ENCODE assay signal across 7 mouse cellular contexts in genomic region chr7:37770400-37771050, GRCm38 (mm10). TPM values are rescaled to one million over a fixed set of nuclear protein-coding genes. Genes with fewer than 3 reads are reported as not detected.
DNase-seq lines count a peak whose midpoint lies in the region; ATAC-seq and TF ChIP-seq lines count a peak whose summit lies in the region.

No protein-coding gene starts in this region.

- H3K79me2 ChIP-seq in myocyte (ENCODE audit: control insufficient read depth, insufficient read depth), result no peaks in the 10 kb centered on the region

- peaks cover 38% of the 10 kb centered on the region for H3K4me1 ChIP-seq in embryonic facial prominence, embryonic 13.5 days
- peaks cover 5% of the 10 kb centered on the region; the same call in 1 of the 2 replicates for H3K4me1 ChIP-seq in kidney, embryonic 14.5 days (ENCODE audit: control insufficient read depth, insufficient read depth, low read length)

- peak overlapping the region; percentile 54 for H3K4me3 ChIP-seq in embryonic facial prominence, embryonic 13.5 days
- H3K4me3 ChIP-seq in kidney, embryonic 14.5 days (ENCODE audit: low read length), result peak overlapping the region; percentile 55
- H3K4me3 ChIP-seq in myocyte, result no peak overlapping the region

- TF ChIP-seq POLR2A in myocyte (IDR thresholded peaks at IDR 0.05; ENCODE audit: insufficient read length, low read depth), result no peak

- no peaks in the 10 kb centered on the region for H3K9me3 ChIP-seq in embryonic facial prominence, embryonic 13.5 days
- no peaks in the 10 kb centered on the region for H3K9me3 ChIP-seq in kidney, embryonic 14.5 days (ENCODE audit: control insufficient read depth, low read length)

- H3K27ac ChIP-seq in embryonic facial prominence, embryonic 13.5 days, result peak overlapping the region; percentile 64; the same call in 1 of the 2 replicates
- no peak overlapping the region; the same call in 1 of the 2 replicates for H3K27ac ChIP-seq in kidney, embryonic 14.5 days (ENCODE audit: low read depth, low read length)

- H3K9ac ChIP-seq in embryonic facial prominence, embryonic 13.5 days, result peak overlapping the region; percentile 71
- peak overlapping the region; percentile 57 for H3K9ac ChIP-seq in kidney, embryonic 14.5 days (ENCODE audit: low read depth, low read length)

- ATAC-seq in embryonic facial prominence, embryonic 13.5 days (ENCODE audit: insufficient number of reproducible peaks, insufficient read depth, low FRiP score, low TSS enrichment, low read depth), result peak; percentile 65; the same call in 1 of the 2 replicates
- ATAC-seq in kidney, embryonic 14.5 days (ENCODE audit: low FRiP score, low TSS enrichment), result peak; percentile 85

- H3K36me3 ChIP-seq in embryonic facial prominence, embryonic 13.5 days, result no peaks in the 10 kb centered on the region
- H3K36me3 ChIP-seq in kidney, embryonic 14.5 days (ENCODE audit: control insufficient read depth, insufficient read depth, low read length), result no peaks in the 10 kb centered on the region
- no peaks in the 10 kb centered on the region for H3K36me3 ChIP-seq in myocyte (ENCODE audit: control insufficient read depth, insufficient read depth)

- peak overlapping the region; percentile 97 for H3K4me2 ChIP-seq in embryonic facial prominence, embryonic 13.5 days
- H3K4me2 ChIP-seq in kidney, embryonic 14.5 days (replicated peaks; ENCODE audit: low read depth, low read length), result peak overlapping the region; percentile 95
- peak overlapping the region; percentile 42 for H3K4me2 ChIP-seq in myocyte (ENCODE audit: low read depth)

- H3ac ChIP-seq in myocyte (ENCODE audit: control insufficient read depth, insufficient read length), result no peak overlapping the region

- DNase-seq in c-Kit-positive CD71-negative TER-119-negative erythroid progenitor cells, embryonic 14.5 days (ENCODE audit: low read depth), result peak; percentile 32
- peak; percentile 25 for DNase-seq in heart, adult 8-10 months (ENCODE audit: low spot score)
- DNase-seq in liver, result peak; percentile 61
- peak; percentile 89 for DNase-seq in testis, postnatal 10 days (ENCODE audit: low spot score)

- peaks cover 98% of the 10 kb centered on the region for H3K27me3 ChIP-seq in embryonic facial prominence, embryonic 13.5 days
- H3K27me3 ChIP-seq in kidney, embryonic 14.5 days (ENCODE audit: control insufficient read depth, insufficient read depth, low read length), result peaks cover 66% of the 10 kb centered on the region
- H3K27me3 ChIP-seq in myocyte (ENCODE audit: control insufficient read depth, insufficient read depth, insufficient read length), result peaks cover 32% of the 10 kb centered on the region

- under 1% methylated on average over 57 of the region's 57 CpGs for WGBS in embryonic facial prominence, embryonic 13.5 days
- WGBS in kidney, embryonic 14.5 days, result under 1% methylated on average over 57 of the region's 57 CpGs

TF ChIP-seq in myocyte, 11 proteins besides CTCF, POLR2A, EP300 and RAD21:
- no peak for TF ChIP-seq SRF (IDR thresholded peaks at IDR 0.05; ENCODE audit: control insufficient read depth, insufficient read length, low read depth)
- no peak for TF ChIP-seq REST (IDR thresholded peaks at IDR 0.05; ENCODE audit: insufficient read depth, insufficient read length)
- TF ChIP-seq MAX (IDR thresholded peaks at IDR 0.05; ENCODE audit: low read depth), result no peak
- TF ChIP-seq E2F4 (IDR thresholded peaks at IDR 0.05; ENCODE audit: insufficient read depth), result no peak
- TF ChIP-seq TCF12 (IDR thresholded peaks at IDR 0.05; ENCODE audit: insufficient read depth, poor library complexity, severe bottlenecking), result no peak
- no peak for TF ChIP-seq MYOD1 (IDR thresholded peaks at IDR 0.05; ENCODE audit: control insufficient read depth in 1 of 3, insufficient read length in 2 of 3, low read depth in 2 of 3)
- no peak for TF ChIP-seq TCF3 (IDR thresholded peaks at IDR 0.05; ENCODE audit: insufficient read length, low read depth)
- no peak for TF ChIP-seq CEBPB (IDR thresholded peaks at IDR 0.05; ENCODE audit: insufficient read depth, poor library complexity, severe bottlenecking)
- TF ChIP-seq POLR2AphosphoS2 (IDR thresholded peaks at IDR 0.05; ENCODE audit: insufficient read length, low read depth), result no peak
- no peak for TF ChIP-seq USF1 (IDR thresholded peaks at IDR 0.05; ENCODE audit: low read depth)
- TF ChIP-seq MYOG (IDR thresholded peaks at IDR 0.05; ENCODE audit: control insufficient read depth in 1 of 3, insufficient read depth in 1 of 3, insufficient read length in 2 of 3, low read depth in 2 of 3), result no peak

RNA-seq across cellular contexts. Expression of gene Zfp536, which starts 2.9 kb away (rescaled TPM):
- 5.9 and 7.1 TPM in 2 replicates for polyA plus RNA-seq in embryonic facial prominence, embryonic 13.5 days (2015; fragmentation: Nextera tagmentation; extraction: Ambion mirVana)
- 10 to 100 TPM in 1 of 4 experiments, 1 to 10 TPM in 3; 6.2 to 10.6 (median 8.5) TPM for total RNA-seq in heart, adult 8-10 months (2022)
- 7.4 and 9.2 TPM in 2 replicates for polyA plus RNA-seq in kidney, embryonic 14.5 days (2014; fragmentation: Nextera tagmentation; extraction: Ambion mirVana)
- polyA plus RNA-seq in myocyte (2012; fragmentation: generic; extraction: Trizol), result not detected

Comparison
In these comparisons a context has a peak if more than half of its experiments do, and no peak if none do; other contexts are left out.
1. DNase-seq: peak in every context shown above with its lines; median percentile 89 in testis, postnatal 10 days; 61 in liver; 32 in c-Kit-positive CD71-negative TER-119-negative erythroid progenitor cells, embryonic 14.5 days; 25 in heart, adult 8-10 months.
2. H3K4me2 ChIP-seq: peak in every context shown above with its lines; median percentile 97 in embryonic facial prominence, embryonic 13.5 days; 95 in kidney, embryonic 14.5 days; 42 in myocyte.